Mouse (Mus musculus) lung, postnatal 36 days (tissue): Measurements from ENCODE around the gene E130208F15Rik.
A peak's percentile ranks its signal among the peaks of the same experiment; 100 is the strongest.

Source experiments
- DNase-seq: peaks from one replicate; pipeline ENCODE4 v3.0.0; 2022; ENCODE audit warnings: mixed read lengths

E130208F15Rik gene

DNA sequence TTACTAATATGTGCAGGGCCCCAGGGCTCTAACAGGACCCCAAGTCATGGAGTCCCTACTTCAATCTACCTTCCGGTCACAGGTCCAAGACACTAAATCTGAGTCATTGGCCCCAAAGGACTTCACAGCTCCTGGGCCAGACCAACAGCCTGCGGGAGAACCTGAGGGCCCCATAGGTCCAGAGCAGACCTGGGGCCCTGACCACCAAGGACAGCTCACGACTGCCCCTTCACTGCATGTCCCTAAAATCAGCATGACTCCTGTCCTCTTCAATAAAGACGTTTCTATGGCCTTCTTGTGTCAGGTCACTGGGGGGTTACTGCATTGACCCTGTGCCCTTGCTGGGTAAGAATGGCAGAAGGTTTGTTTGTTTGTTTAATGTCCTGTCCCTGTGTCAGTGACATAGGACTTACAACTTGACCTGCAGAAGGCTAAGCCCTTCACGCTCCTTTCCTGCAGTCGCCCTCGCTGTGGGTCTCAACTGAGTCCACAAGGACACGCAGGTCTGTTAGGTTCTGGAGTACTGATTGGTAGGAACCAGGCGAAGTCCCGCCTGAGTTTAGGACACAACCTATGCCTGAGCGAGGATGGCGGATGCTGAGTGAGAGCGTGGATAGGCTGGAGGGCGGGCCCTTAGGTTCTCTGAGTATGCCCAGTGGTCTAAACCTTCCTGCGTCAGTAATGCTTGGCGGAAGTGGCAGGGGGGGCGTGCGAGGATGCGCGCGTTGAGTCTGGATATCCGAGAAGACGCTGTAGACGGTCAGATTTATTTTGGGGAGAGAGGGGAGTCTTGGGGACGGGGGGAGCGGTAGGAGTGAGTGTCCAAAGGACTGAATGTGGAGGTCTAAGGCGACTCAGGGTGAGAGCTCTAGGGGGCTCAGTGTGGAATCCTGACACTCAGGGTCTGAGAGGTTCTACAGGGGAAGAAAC is 13.2 kb upstream of the E130208F15Rik start, which contains the start of gene Alkbh6:
Gene Alkbh6 (plus strand): TSS at position 642 of the 930 bp plus-strand sequence.
- DNase-seq: peak; percentile 98

DNA sequence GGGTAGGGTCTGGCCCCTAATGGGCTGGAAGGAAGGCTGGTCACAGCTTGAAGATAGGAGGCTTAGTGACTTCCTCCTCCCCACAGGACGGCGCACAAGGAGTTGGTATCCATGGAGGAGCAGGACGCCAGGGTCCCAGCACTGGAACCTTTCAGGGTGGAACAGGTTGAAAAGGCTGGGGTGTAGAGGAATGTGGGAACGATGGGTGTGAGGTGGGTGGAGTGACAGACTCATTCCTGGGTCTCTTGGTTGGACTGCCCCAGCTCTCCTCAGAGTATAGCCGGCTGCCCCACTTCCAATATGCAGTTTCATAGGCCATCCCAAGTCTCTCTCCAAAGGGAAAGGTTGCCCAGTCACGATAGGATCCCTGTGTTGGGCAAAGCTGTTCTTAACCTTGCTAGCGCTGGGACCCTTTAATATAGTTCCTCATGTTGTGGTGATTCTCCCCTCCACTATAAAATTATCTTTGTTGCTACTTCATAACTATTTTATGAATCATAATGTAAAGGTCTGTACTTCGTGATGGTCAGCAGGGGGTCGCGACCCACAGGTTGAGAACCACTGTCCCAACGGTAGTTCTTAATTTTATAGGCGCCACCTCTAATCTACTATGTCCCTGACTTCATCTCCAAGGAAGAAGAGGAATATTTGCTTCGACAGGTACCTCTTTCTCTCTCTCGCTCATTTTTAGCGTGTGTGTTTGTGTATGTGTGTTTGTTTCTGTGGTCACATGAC is 12.0 kb upstream of the E130208F15Rik start:
- no peak for DNase-seq

GRCm38 (mm10) chr7:30310136-30310535 is 11.4 kb upstream of the E130208F15Rik start:
- DNase-seq: no peak

DNA sequence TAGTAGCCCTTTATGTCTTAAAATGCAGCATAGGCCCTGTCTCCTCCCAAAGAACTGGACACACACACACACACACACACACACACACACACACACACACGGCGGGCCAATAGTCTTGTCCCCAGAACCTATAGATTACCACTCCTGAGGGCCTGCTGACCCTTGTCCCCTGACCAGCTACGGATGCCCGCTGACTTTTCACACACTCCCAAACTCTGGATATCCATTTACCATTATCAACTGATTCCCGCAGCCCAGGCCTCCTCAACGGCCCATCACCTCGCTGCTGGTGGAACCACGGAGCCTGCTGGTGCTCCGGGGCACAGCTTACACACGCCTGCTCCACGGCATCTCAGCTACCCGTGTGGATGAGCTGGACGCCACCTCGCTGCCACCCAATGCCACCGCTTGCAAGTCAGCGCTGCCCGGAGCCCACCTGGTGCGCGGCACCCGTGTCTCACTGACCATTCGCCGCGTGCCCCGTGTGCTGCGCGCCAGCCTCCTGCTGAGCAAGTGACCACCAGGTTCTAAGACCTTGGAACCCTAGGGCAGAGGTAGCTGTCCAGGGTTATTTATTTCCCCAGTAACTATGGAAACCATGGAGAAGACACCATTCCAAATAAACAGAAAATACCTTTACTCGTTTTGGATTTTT is 7.7 kb upstream of the E130208F15Rik start:
- DNase-seq: no peak

DNA sequence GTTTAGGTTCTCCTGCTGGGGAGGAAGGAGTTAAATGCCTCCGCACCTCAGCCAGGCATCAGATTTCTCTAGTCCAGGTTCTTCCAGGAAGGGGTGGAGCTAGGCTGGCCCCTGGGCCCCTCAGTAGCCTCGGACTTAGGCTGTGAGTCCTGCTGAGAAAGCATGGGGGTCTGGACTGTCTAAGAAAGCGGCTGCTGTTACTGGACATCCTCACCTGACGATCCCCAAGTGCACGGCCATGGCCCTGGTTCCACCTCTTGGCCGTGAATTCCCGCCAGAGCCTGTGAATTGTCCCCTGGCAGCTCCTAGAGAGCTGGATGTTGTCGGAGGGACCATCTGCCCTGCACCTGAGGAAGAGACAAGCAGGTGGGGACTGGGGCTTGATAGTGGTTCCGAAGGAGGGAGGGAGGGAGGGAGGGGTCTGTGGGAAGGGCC is 6.8 kb upstream of the E130208F15Rik start, which contains the start of gene Syne4:
Gene Syne4 (plus strand): TSS at position 87 of the 435 bp plus-strand sequence.
- DNase-seq: no peak

DNA sequence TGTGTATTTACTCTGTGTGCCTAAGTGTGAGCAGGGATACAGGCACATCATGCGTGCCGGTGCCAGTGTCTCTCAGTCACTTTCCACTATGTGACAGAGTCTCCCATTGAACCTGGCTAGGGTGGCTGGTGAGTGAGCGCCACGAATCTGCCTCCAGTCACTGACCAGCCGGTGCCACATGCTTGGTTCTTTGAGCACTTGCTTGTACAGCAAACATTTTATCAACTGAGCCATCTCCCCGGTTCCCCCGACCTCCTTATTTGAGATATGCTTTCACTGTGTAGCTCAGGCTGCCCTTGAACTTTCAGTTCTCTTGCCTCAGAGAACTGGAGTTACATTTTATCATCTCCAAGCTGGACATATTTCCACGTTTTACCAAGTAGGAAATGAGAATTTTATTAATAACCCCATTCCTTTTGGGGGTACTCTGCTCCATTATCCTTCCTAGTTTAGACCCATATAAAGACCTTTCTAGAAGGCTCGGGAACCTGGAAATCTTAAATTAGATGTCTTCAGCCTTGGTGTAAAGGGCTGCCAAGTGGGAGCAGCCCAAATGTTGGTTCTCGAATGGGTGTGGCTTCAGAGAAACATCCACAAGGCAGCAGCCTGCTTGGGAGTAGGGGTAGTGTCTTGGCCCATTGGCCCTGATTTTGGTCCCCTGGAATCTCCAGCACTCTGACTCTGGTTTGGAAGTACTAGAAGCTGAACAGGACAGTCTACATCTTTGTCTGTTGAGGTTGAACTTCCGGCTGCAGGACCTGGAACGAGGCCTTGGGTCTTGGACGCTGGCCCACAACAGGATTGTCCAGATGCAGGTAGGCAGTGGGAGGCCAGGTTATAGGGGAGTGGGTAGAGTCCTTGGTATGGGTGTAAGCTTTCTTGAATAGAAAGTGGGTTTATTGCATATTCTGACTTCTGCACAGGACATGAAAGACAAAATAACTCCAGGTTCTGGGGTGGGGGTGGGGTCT is 5.7 kb upstream of the E130208F15Rik start:
- DNase-seq: no peak

GRCm38 (mm10) chr7:30318142-30318541 is 3.4 kb upstream of the E130208F15Rik start:
- no peak for DNase-seq

- DNase-seq: no peak
Observed at GRCm38 (mm10) chr7:30320946-30321345, 594 bp upstream of the E130208F15Rik start.

DNA sequence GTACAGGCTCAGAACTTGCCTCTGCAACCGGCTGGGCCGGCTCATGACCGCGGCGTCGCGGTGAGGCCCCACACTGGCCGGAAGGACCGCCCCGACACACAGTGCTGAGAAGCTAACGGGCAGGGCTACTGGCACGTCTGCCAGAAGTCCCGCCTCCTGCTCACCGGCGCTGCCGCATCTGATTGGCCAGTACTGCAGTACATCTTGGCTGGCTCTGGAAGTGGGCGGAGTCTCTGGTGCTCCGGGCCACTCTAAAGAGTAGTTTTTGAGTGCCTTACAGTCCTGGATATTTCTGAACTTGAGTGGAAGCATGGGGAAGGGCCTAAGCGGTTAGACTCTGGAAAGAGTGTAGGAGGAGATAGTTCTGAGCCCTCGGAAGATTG is 736 bp downstream of the E130208F15Rik start:
- DNase-seq: peak; percentile 99

GRCm38 (mm10) chr7:30322865-30323264 is 1.3 kb downstream of the E130208F15Rik start:
- no peak for DNase-seq

- DNase-seq: no peak
Observed at GRCm38 (mm10) chr7:30323795-30324194, 2.3 kb downstream of the E130208F15Rik start, which contains the start of gene Sdhaf1. Gene Sdhaf1, minus strand, starts transcription at chr7:30323895.

- DNase-seq: no peak
Observed at GRCm38 (mm10) chr7:30324300-30324944, 2.9 kb downstream of the E130208F15Rik start.

- peak; percentile 66 for DNase-seq
Observed at GRCm38 (mm10) chr7:30325364-30325763, 3.8 kb downstream of the E130208F15Rik start.

DNA sequence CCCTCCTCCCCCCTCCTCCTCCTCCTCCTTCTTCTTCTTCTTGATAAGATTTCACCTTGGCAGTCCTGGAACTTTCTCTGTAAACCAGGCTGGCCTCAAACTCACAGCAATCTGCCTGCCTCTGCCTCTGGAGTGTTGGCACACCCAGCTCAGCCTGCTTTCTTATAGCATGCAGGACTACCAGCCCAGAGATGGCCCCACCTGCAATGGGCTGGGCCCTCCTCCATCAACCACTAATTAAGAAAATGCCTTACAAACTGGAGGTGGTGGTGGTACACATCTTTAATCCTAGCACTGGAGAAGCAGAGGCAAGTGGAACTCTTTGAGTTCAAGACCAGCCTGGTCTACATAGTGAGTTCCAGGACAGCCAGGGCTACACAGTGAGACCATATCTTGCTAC is 4.9 kb downstream of the E130208F15Rik start:
- no peak for DNase-seq

- DNase-seq: peak; percentile 44
Observed at GRCm38 (mm10) chr7:30327140-30327539, 5.6 kb downstream of the E130208F15Rik start.

- DNase-seq: no peak
Observed at GRCm38 (mm10) chr7:30328379-30328778, 6.8 kb downstream of the E130208F15Rik start.

- DNase-seq: peak; percentile 89
Observed at GRCm38 (mm10) chr7:30331887-30332286, 10.3 kb downstream of the E130208F15Rik start.

- DNase-seq: no peak
Observed at GRCm38 (mm10) chr7:30332622-30333259, 11.2 kb downstream of the E130208F15Rik start.

GRCm38 (mm10) chr7:30333436-30333835 is 11.9 kb downstream of the E130208F15Rik start:
- DNase-seq: peak; percentile 80

DNA sequence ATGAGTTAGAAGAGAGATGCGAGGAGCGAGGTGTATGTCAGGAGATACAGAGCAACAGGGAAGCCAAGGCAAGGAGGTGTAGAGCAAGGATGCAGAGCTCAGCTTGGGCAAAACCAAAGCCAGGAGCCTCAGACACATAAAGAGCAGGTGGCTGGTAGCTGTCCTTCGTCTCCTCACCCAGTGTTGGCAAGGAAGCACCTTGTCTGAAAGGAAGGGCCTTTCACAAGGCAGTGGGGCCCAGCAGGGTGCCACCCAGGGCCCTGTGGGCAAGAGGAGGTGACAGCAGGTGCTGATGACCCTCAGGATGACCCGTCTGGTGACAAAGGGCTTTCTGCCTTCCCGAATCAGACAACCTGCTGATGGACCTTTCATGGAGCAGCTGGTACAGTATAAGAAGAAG is 13.0 kb downstream of the E130208F15Rik start:
- DNase-seq: no peak

DNA sequence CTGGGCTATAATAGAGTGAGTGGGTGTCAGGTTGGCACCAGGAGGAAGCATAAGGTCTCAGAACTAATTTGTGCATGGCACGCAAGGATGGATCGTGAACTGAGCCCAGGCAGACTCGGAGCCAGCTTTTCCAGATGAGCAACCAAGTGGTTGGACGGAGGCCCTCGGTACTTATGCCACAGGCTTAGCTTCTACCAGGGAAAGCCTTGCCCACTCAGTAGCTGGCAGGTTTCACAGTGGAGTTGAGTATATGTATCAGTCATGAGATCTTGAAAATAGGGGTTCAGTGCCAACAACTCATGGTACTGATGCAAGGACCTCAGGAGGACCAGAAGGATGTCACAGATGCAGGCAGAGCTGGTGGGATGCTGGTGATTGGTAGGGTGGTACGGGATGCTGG is 14.1 kb downstream of the E130208F15Rik start:
- DNase-seq: no peak
